In genomic region chr3:55266091-55266490, GRCm38 (mm10) we compare ENCODE assay signal across 22 mouse cellular contexts. TPM values are rescaled to one million over a fixed set of nuclear protein-coding genes. Genes with fewer than 3 reads are reported as not detected.
DNase-seq lines count a peak whose midpoint lies in the region; ATAC-seq and TF ChIP-seq lines count a peak whose summit lies in the region.
"Had no signal": no experiment of that assay in that cellular context is flagged by ENCODE, and none has a peak within 500 bp of the region (broad histone marks: within the 10 kb centered on the region; RNA-seq: fewer than 3 reads in every experiment).

No protein-coding gene starts in this region.

- no peak overlapping the region for H3K4me3 ChIP-seq in heart, embryonic 11.5 days (ENCODE audit: low read depth, low read length)
- no peak overlapping the region for H3K4me3 ChIP-seq in heart, embryonic 10.5 days
- H3K4me3 ChIP-seq in layer of hippocampus, adult 2 months: no peak overlapping the region

- intact Hi-C loops in heart, postnatal 14 days (cut with DNase I): no loop called here

- H3K36me3 ChIP-seq in heart, embryonic 11.5 days (ENCODE audit: control insufficient read depth, insufficient read depth, low read length): no peaks in the 10 kb centered on the region
- no peaks in the 10 kb centered on the region for H3K36me3 ChIP-seq in heart, embryonic 10.5 days
- H3K36me3 ChIP-seq: G1E had no signal

- ATAC-seq in heart, embryonic 11.5 days (replicated peaks; ENCODE audit: insufficient number of reproducible peaks, low FRiP score, low TSS enrichment): no peak
- ATAC-seq: activated CD4-positive, CD25-positive, alpha-beta regulatory T cell, adult 4 months; CD4-positive, CD25-positive, alpha-beta regulatory T cell, adult 4 months; Patski had no signal

- peak; percentile 59 for DNase-seq in heart, adult 11 months
- peak; percentile 57 for DNase-seq in heart, embryonic 10.5 days (ENCODE audit: low spot score)
- DNase-seq in heart, postnatal 14 days: no peak
- DNase-seq in layer of hippocampus, adult 2 months (ENCODE audit: low spot score in 2 of 2): no peak
- DNase-seq in layer of hippocampus, postnatal 36 days: no peak
- DNase-seq: adrenal gland, adult 2 months; adrenal gland, adult 8-10 months; adrenal gland, postnatal 10 days; adrenal gland, postnatal 14 days; adrenal gland, postnatal 25 days; adrenal gland, postnatal 36 days; B cell, adult 2 months; cerebellum, adult 11 months; cerebellum, adult 11-12 months; cerebellum, adult 18-20 months had no signal

- no peaks in the 10 kb centered on the region for H3K9me3 ChIP-seq in heart, embryonic 11.5 days (replicated peaks; ENCODE audit: control insufficient read depth, low read length)
- no peaks in the 10 kb centered on the region for H3K9me3 ChIP-seq in heart, embryonic 10.5 days

- WGBS in heart, embryonic 11.5 days (ENCODE audit: insufficient replicate concordance): 79% methylated on average over 5 of the region's 5 CpGs
- WGBS in heart, embryonic 10.5 days: 82% methylated on average over 5 of the region's 5 CpGs

- no peaks in the 10 kb centered on the region for H3K27me3 ChIP-seq in heart, embryonic 11.5 days (ENCODE audit: control insufficient read depth, insufficient read depth, low read length)
- no peaks in the 10 kb centered on the region for H3K27me3 ChIP-seq in heart, embryonic 10.5 days (ENCODE audit: insufficient read depth, poor library complexity, severe bottlenecking)
- H3K27me3 ChIP-seq: CH12.LX, Patski had no signal

- no peak overlapping the region for H3K27ac ChIP-seq in heart, embryonic 11.5 days (ENCODE audit: low read depth, low read length)
- H3K27ac ChIP-seq in heart, embryonic 10.5 days: no peak overlapping the region
- H3K27ac ChIP-seq in layer of hippocampus, adult 2 months: peak overlapping the region; percentile 75

- no peak overlapping the region for H3K9ac ChIP-seq in heart, embryonic 11.5 days (ENCODE audit: low read depth, low read length)

- no peaks in the 10 kb centered on the region for H3K4me1 ChIP-seq in heart, embryonic 11.5 days (ENCODE audit: control insufficient read depth, insufficient read depth, low read length)
- H3K4me1 ChIP-seq in heart, embryonic 10.5 days: peaks cover 4% of the 10 kb centered on the region; the same call in 1 of the 2 replicates

- H3K4me2 ChIP-seq in heart, embryonic 11.5 days: no peak overlapping the region

- no peak for TF ChIP-seq CTCF in layer of hippocampus, adult 2 months (conservative IDR thresholded peaks at IDR 0.05)

RNA-seq across cellular contexts. Expression of gene Dclk1, which starts 23.9 kb away (rescaled TPM):
- polyA plus RNA-seq in heart, embryonic 11.5 days (2014; fragmentation: Nextera tagmentation; extraction: Ambion mirVana): 4.7 and 5.5 TPM in 2 replicates
- 4.8 and 7.9 TPM in 2 replicates for polyA plus RNA-seq in heart, embryonic 10.5 days (2016; fragmentation: Nextera tagmentation; extraction: Ambion mirVana)
- total RNA-seq in heart, postnatal 14 days (2021): 1 to 10 TPM; 7.4 to 7.5 TPM
- 100 to 1,000 TPM; 569 to 585 TPM for total RNA-seq in layer of hippocampus, adult 2 months (2021)
- total RNA-seq in layer of hippocampus, postnatal 36 days (2021): 100 to 1,000 TPM; 577 to 611 TPM
- total RNA-seq: CH12.LX, MEL had no signal
- polyA plus RNA-seq: G1E had no signal

Comparison
In these comparisons a context has a peak if more than half of its experiments do, and no peak if none do; other contexts are left out.
1. DNase-seq: peak in heart, adult 11 months (single experiment) and heart, embryonic 10.5 days (single experiment); none in heart, postnatal 14 days (0 of 2), layer of hippocampus, adult 2 months (0 of 2) and layer of hippocampus, postnatal 36 days (0 of 2).
2. RNA of gene Dclk1, which starts 23.9 kb away (total RNA-seq): 577 to 611 TPM in layer of hippocampus, postnatal 36 days and 569 to 585 TPM in layer of hippocampus, adult 2 months; 7.4 to 7.5 TPM in heart, postnatal 14 days; every median in the first group is over 10 times any median in the second.